In genomic region chr7:87186443-87187153, GRCm38 (mm10) we compare ENCODE assay signal across 15 mouse cellular contexts. TPM values are rescaled to one million over a fixed set of nuclear protein-coding genes. Genes with fewer than 3 reads are reported as not detected.
DNase-seq lines count a peak whose midpoint lies in the region; ATAC-seq lines count a peak whose summit lies in the region.
"Had no signal": no experiment of that assay in that cellular context is flagged by ENCODE, and none has a peak within 500 bp of the region (broad histone marks: within the 10 kb centered on the region; RNA-seq: fewer than 3 reads in every experiment).

No protein-coding gene starts in this region.

- H3K27ac ChIP-seq in embryonic facial prominence, embryonic 11.5 days (replicated peaks; ENCODE audit: low read depth, low read length), result no peak overlapping the region
- no peak overlapping the region for H3K27ac ChIP-seq in hindbrain, embryonic 12.5 days
- peak overlapping the region; percentile 33; the same call in 1 of the 2 replicates for H3K27ac ChIP-seq in midbrain, embryonic 14.5 days (replicated peaks; ENCODE audit: low read depth, low read length)
- no peak overlapping the region for H3K27ac ChIP-seq in heart, embryonic 11.5 days (ENCODE audit: low read depth, low read length)
- H3K27ac ChIP-seq: layer of hippocampus, adult 2 months; liver, embryonic 14.5 days had no signal

- H3K9ac ChIP-seq in embryonic facial prominence, embryonic 11.5 days (replicated peaks; ENCODE audit: low read length), result no peak overlapping the region
- H3K9ac ChIP-seq in hindbrain, embryonic 12.5 days, result no peak overlapping the region
- no peak overlapping the region for H3K9ac ChIP-seq in midbrain, embryonic 14.5 days (replicated peaks; ENCODE audit: low read length)
- no peak overlapping the region for H3K9ac ChIP-seq in heart, embryonic 11.5 days (ENCODE audit: low read depth, low read length)
- H3K9ac ChIP-seq: liver, embryonic 14.5 days had no signal

- peak; percentile 16 for DNase-seq in brain, adult 2 months (ENCODE audit: low read depth, low spot score)
- peak; percentile 45 for DNase-seq in embryonic facial prominence, embryonic 11.5 days (ENCODE audit: low spot score)
- DNase-seq in midbrain, embryonic 14.5 days, result peak; percentile 61
- DNase-seq in heart, adult 9 months (ENCODE audit: low spot score in 2 of 2), result no peak
- no peak for DNase-seq in kidney, postnatal 14 days
- DNase-seq: cerebellum, adult 18-20 months; kidney, adult 9 months; lung, postnatal 4 days; thymus, adult 18-20 months had no signal

- no peaks in the 10 kb centered on the region for H3K4me1 ChIP-seq in embryonic facial prominence, embryonic 11.5 days (ENCODE audit: control insufficient read depth, insufficient read depth, low read length)
- no peaks in the 10 kb centered on the region for H3K4me1 ChIP-seq in hindbrain, embryonic 12.5 days
- peaks cover 10% of the 10 kb centered on the region; the same call in 1 of the 2 replicates for H3K4me1 ChIP-seq in midbrain, embryonic 14.5 days (ENCODE audit: control insufficient read depth, insufficient read depth, low read length)
- no peaks in the 10 kb centered on the region for H3K4me1 ChIP-seq in heart, embryonic 11.5 days (ENCODE audit: control insufficient read depth, insufficient read depth, low read length)

- H3K9me3 ChIP-seq in embryonic facial prominence, embryonic 11.5 days (replicated peaks; ENCODE audit: control insufficient read depth, low read length), result no peaks in the 10 kb centered on the region
- H3K9me3 ChIP-seq in hindbrain, embryonic 12.5 days (replicated peaks), result no peaks in the 10 kb centered on the region
- H3K9me3 ChIP-seq in midbrain, embryonic 14.5 days (ENCODE audit: control insufficient read depth, low read length), result no peaks in the 10 kb centered on the region
- no peaks in the 10 kb centered on the region for H3K9me3 ChIP-seq in heart, embryonic 11.5 days (replicated peaks; ENCODE audit: control insufficient read depth, low read length)
- H3K9me3 ChIP-seq: G1E had no signal

- ATAC-seq in embryonic facial prominence, embryonic 11.5 days (replicated peaks; ENCODE audit: insufficient number of reproducible peaks, low FRiP score, low TSS enrichment, low read depth), result peak; percentile 65; the same call in 1 of the 2 replicates
- ATAC-seq in hindbrain, embryonic 12.5 days (ENCODE audit: low FRiP score), result peak; percentile 88
- peak; percentile 75 for ATAC-seq in midbrain, embryonic 14.5 days (ENCODE audit: low FRiP score, low TSS enrichment)
- ATAC-seq in heart, embryonic 11.5 days (replicated peaks; ENCODE audit: insufficient number of reproducible peaks, low FRiP score, low TSS enrichment), result no peak

- 57% methylated on average over 2 of the region's 2 CpGs for WGBS in embryonic facial prominence, embryonic 11.5 days
- 30% methylated on average over 2 of the region's 2 CpGs for WGBS in hindbrain, embryonic 12.5 days
- WGBS in midbrain, embryonic 14.5 days, result 11% methylated on average over 2 of the region's 2 CpGs
- WGBS in heart, embryonic 11.5 days (ENCODE audit: insufficient replicate concordance), result 84% methylated on average over 2 of the region's 2 CpGs

- H3K27me3 ChIP-seq in embryonic facial prominence, embryonic 11.5 days (ENCODE audit: control insufficient read depth, insufficient read depth, low read length), result no peaks in the 10 kb centered on the region
- H3K27me3 ChIP-seq in hindbrain, embryonic 12.5 days, result no peaks in the 10 kb centered on the region
- H3K27me3 ChIP-seq in midbrain, embryonic 14.5 days (ENCODE audit: control insufficient read depth, insufficient read depth, low read length), result no peaks in the 10 kb centered on the region
- no peaks in the 10 kb centered on the region for H3K27me3 ChIP-seq in heart, embryonic 11.5 days (ENCODE audit: control insufficient read depth, insufficient read depth, low read length)

- H3K4me2 ChIP-seq in embryonic facial prominence, embryonic 11.5 days (ENCODE audit: low read depth, low read length), result no peak overlapping the region
- no peak overlapping the region for H3K4me2 ChIP-seq in hindbrain, embryonic 12.5 days (replicated peaks)
- H3K4me2 ChIP-seq in midbrain, embryonic 14.5 days (ENCODE audit: low read length), result no peak overlapping the region
- H3K4me2 ChIP-seq in heart, embryonic 11.5 days, result no peak overlapping the region

- no peak overlapping the region for H3K4me3 ChIP-seq in embryonic facial prominence, embryonic 11.5 days (ENCODE audit: low read depth, low read length)
- H3K4me3 ChIP-seq in hindbrain, embryonic 12.5 days, result no peak overlapping the region
- H3K4me3 ChIP-seq in midbrain, embryonic 14.5 days (replicated peaks; ENCODE audit: low read depth, low read length), result no peak overlapping the region
- H3K4me3 ChIP-seq in heart, embryonic 11.5 days (ENCODE audit: low read depth, low read length), result no peak overlapping the region
- H3K4me3 ChIP-seq: layer of hippocampus, adult 2 months; myocyte had no signal

- H3K36me3 ChIP-seq in embryonic facial prominence, embryonic 11.5 days (replicated peaks; ENCODE audit: control insufficient read depth, insufficient read depth, low read depth, low read length), result no peaks in the 10 kb centered on the region
- no peaks in the 10 kb centered on the region for H3K36me3 ChIP-seq in hindbrain, embryonic 12.5 days
- H3K36me3 ChIP-seq in midbrain, embryonic 14.5 days (ENCODE audit: control insufficient read depth, insufficient read depth, low read length), result no peaks in the 10 kb centered on the region
- no peaks in the 10 kb centered on the region for H3K36me3 ChIP-seq in heart, embryonic 11.5 days (ENCODE audit: control insufficient read depth, insufficient read depth, low read length)
- H3K36me3 ChIP-seq: G1E had no signal

RNA-seq across cellular contexts. Expression of gene Nox4, which starts 59.3 kb away (rescaled TPM):
- polyA plus RNA-seq in embryonic facial prominence, embryonic 11.5 days (2014; fragmentation: Nextera tagmentation; extraction: Ambion mirVana), result 6.5 and 7.3 TPM in 2 replicates
- 3.7 and 5.5 TPM in 2 replicates for polyA plus RNA-seq in hindbrain, embryonic 12.5 days (2016; fragmentation: Nextera tagmentation; extraction: Ambion mirVana)
- polyA plus RNA-seq in midbrain, embryonic 14.5 days (2014; fragmentation: Nextera tagmentation; extraction: Ambion mirVana), result 1.6 and 2.8 TPM in 2 replicates
- 4.1 and 4.5 TPM in 2 replicates for polyA plus RNA-seq in heart, embryonic 11.5 days (2014; fragmentation: Nextera tagmentation; extraction: Ambion mirVana)
- polyA plus RNA-seq: G1E had no signal

Comparison
In these comparisons a context has a peak if more than half of its experiments do, and no peak if none do; other contexts are left out.
1. DNase-seq: peak in brain, adult 2 months (single experiment), embryonic facial prominence, embryonic 11.5 days (single experiment) and midbrain, embryonic 14.5 days (single experiment); none in heart, adult 9 months (0 of 2) and kidney, postnatal 14 days (single experiment).